Mouse (Mus musculus): Measurements from ENCODE around the gene Cryge. TPM values are rescaled to one million over a fixed set of nuclear protein-coding genes. Genes with fewer than 3 reads are reported as not detected.

Gene Cryge
- polyA plus RNA-seq, 1 experiment from 2014 or later = not detected

DNA sequence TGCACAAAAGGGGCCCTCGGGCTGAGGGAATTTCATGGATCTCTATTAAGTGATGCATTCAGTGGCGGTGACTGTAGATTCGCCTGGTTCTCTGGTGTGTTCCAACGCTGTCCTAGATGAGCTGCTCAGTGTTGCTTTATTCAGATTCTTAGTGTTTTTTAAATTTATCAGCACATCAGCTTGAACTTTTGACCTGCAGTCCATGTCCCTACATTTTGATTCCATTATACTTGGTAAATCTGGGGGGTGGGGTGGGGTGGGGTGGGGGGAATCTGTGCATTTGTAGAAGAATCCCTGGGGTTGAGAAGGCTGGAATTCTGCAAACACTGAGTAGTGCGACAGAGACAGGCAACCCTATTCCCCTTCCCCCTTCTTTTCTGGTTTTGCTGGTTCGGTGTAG lies 22.6 kb upstream of the Cryge start, which contains the start of gene Crygc:
Gene Crygc, minus strand, starts transcription at position 101 of the 400 bp plus-strand sequence.
- Histone ChIP-seq H3K4me2 (ENCODE audit: low read length) (no peak within 1 kb of the TSS), H3K27me3 (ENCODE audit: control insufficient read depth, insufficient read depth, low read length) (no peaks in the 10 kb centered on the region), H3K9ac (ENCODE audit: low read length) (no peak within 1 kb of the TSS), H3K27ac (replicated peaks in 1 of 2; ENCODE audit: control insufficient read depth in 1 of 2, insufficient read depth in 1 of 2, low read depth in 2 of 2, low read length in 2 of 2) (no peak within 1 kb of the TSS), H3K4me1 (ENCODE audit: control insufficient read depth in 2 of 2, insufficient read depth in 2 of 2, low read length in 2 of 2) (no peaks in the 10 kb centered on the region; a peak in 1 of 4 replicates), H3K36me3 (ENCODE audit: control insufficient read depth, insufficient read depth, low read length) (no peaks in the 10 kb centered on the region), H3K4me3 (ENCODE audit: control insufficient read depth in 1 of 2, insufficient read depth in 1 of 2, low read depth in 1 of 2, low read length in 2 of 2) (no peak within 1 kb of the TSS), H3K9me3 (ENCODE audit: control insufficient read depth, low read length) (0 out of 2 replicates have a peak, but pooled peaks cover under 1% of the 10 kb centered on the region)
- no peak for ATAC-seq (ENCODE audit: insufficient number of reproducible peaks, insufficient read depth, low FRiP score, low read depth)
- 74% methylated on average over 6 of the region's 6 CpGs for WGBS

DNA sequence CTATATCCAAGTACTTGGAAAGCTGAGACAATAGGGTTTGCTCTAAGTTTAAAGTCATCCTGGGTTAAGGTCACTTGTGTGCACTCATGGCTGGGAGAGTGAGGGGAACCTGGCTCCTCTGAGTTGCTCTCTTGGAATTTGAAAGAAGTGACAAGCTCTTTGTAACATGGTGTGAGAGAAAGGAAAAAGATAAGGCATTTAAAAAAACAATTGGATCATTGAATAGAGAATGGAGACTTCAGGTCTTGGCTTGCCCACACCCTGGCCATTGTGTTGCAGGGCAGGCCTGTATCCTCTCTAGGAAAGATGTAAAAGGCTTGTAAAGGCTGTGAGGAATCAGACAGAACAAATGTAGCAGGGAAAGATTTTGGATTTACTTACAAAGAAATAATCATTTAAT lies 16.9 kb upstream of the Cryge start:
- Histone ChIP-seq H3K4me3 (ENCODE audit: control insufficient read depth in 1 of 2, insufficient read depth in 1 of 2, low read depth in 1 of 2, low read length in 2 of 2) (no peak overlapping the region), H3K9ac (ENCODE audit: low read length) (no peak overlapping the region), H3K4me2 (ENCODE audit: low read length) (no peak overlapping the region), H3K9me3 (ENCODE audit: control insufficient read depth, low read length) (no peaks in the 10 kb centered on the region), H3K27ac (replicated peaks in 1 of 2; ENCODE audit: control insufficient read depth in 1 of 2, insufficient read depth in 1 of 2, low read depth in 2 of 2, low read length in 2 of 2) (no peak overlapping the region), H3K27me3 (ENCODE audit: control insufficient read depth, insufficient read depth, low read length) (no peaks in the 10 kb centered on the region), H3K36me3 (ENCODE audit: control insufficient read depth, insufficient read depth, low read length) (no peaks in the 10 kb centered on the region), H3K4me1 (ENCODE audit: control insufficient read depth in 2 of 2, insufficient read depth in 2 of 2, low read length in 2 of 2) (no peaks in the 10 kb centered on the region)
- no peak for ATAC-seq (ENCODE audit: insufficient number of reproducible peaks, insufficient read depth, low FRiP score, low read depth)

DNA sequence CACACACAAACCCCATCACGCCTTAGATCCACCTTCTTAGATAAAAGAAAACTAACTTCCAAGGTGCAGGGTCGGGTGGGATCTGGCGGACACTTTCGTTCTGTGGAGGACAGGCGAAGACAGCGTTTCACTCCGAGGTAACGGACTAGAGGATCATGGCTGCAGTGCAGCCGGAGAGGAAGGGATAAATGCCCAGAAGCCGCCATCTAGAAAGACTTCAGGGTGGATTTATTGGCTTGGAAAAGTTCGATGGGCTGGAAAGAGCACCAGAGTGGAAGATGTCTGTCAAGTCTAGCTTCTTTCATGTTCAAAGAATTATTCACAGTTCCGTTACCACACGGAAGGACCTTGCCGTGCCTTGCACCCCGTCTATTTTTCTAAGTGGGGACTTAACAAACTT lies 13.3 kb upstream of the Cryge start:
- WGBS = 86% methylated on average over 15 of the region's 15 CpGs
- no peak overlapping the region for H3K4me2 ChIP-seq (ENCODE audit: low read length)
- no peaks in the 10 kb centered on the region for H3K36me3 ChIP-seq (ENCODE audit: control insufficient read depth, insufficient read depth, low read length)
- no peaks in the 10 kb centered on the region for H3K4me1 ChIP-seq (ENCODE audit: control insufficient read depth in 2 of 2, insufficient read depth in 2 of 2, low read length in 2 of 2)
- no peak overlapping the region for H3K9ac ChIP-seq (ENCODE audit: low read length)
- H3K27ac ChIP-seq (replicated peaks in 1 of 2; ENCODE audit: control insufficient read depth in 1 of 2, insufficient read depth in 1 of 2, low read depth in 2 of 2, low read length in 2 of 2) = no peak overlapping the region
- no peaks in the 10 kb centered on the region for H3K27me3 ChIP-seq (ENCODE audit: control insufficient read depth, insufficient read depth, low read length)
- no peak overlapping the region for H3K4me3 ChIP-seq (ENCODE audit: control insufficient read depth in 1 of 2, insufficient read depth in 1 of 2, low read depth in 1 of 2, low read length in 2 of 2)
- H3K9me3 ChIP-seq (ENCODE audit: control insufficient read depth, low read length) = no peaks in the 10 kb centered on the region
- no peak for ATAC-seq (ENCODE audit: insufficient number of reproducible peaks, insufficient read depth, low FRiP score, low read depth)

DNA sequence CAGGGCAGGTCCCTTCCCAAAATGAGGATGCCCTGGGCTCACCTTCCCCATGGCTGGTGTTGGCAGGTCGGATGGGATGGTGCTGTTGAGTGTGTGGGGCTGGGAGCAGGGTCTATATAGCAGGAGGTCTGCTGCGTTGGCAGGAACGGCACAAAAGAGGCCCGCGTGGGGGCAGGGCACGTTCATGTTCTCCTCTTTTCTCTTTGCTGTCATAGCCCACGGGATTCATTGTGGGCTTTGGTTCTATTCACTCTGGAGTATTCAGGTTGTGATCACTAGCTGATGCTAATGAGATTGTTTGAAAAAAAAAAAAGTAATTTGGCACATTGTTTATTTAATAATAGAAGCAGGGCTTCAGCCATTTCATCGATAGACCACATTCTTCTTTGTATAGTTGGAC lies 12.4 kb upstream of the Cryge start, which contains the start of gene Crygd:
Gene Crygd, minus strand, starts transcription at position 101 of the 400 bp plus-strand sequence.
- Histone ChIP-seq H3K4me1 (ENCODE audit: control insufficient read depth in 2 of 2, insufficient read depth in 2 of 2, low read length in 2 of 2) (no peaks in the 10 kb centered on the region), H3K27me3 (ENCODE audit: control insufficient read depth, insufficient read depth, low read length) (no peaks in the 10 kb centered on the region), H3K9ac (ENCODE audit: low read length) (no peak within 1 kb of the TSS), H3K9me3 (ENCODE audit: control insufficient read depth, low read length) (no peaks in the 10 kb centered on the region), H3K27ac (replicated peaks in 1 of 2; ENCODE audit: control insufficient read depth in 1 of 2, insufficient read depth in 1 of 2, low read depth in 2 of 2, low read length in 2 of 2) (no peak within 1 kb of the TSS), H3K4me2 (ENCODE audit: low read length) (no peak within 1 kb of the TSS), H3K4me3 (ENCODE audit: control insufficient read depth in 1 of 2, insufficient read depth in 1 of 2, low read depth in 1 of 2, low read length in 2 of 2) (no peak within 1 kb of the TSS), H3K36me3 (ENCODE audit: control insufficient read depth, insufficient read depth, low read length) (no peaks in the 10 kb centered on the region)
- 79% methylated on average over 8 of the region's 8 CpGs for WGBS
- peak; percentile 43; the same call in 1 of the 2 replicates for ATAC-seq (ENCODE audit: insufficient number of reproducible peaks, insufficient read depth, low FRiP score, low read depth)

DNA sequence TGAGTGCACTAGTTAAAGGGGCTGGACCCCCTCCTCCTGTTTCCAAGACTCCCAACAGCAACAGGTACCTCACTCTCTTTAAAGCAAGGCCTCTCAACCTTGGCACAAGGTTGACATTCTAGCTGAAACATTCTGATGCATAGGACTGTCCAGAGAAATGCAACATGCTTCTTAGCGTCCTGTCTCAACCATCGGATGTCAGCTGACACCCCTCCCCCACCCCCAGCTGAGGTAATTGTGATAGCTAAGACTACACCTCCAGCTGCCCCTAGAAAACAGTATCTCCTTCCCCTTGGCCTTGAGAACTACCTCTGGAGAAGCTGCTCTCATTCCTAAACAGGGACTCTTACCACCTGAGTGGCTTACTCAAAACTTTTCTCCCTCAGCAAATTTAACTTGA lies 1.2 kb upstream of the Cryge start:
- Histone ChIP-seq H3K27ac (replicated peaks in 1 of 2; ENCODE audit: control insufficient read depth in 1 of 2, insufficient read depth in 1 of 2, low read depth in 2 of 2, low read length in 2 of 2) (no peak overlapping the region), H3K9ac (ENCODE audit: low read length) (no peak overlapping the region), H3K4me3 (ENCODE audit: control insufficient read depth in 1 of 2, insufficient read depth in 1 of 2, low read depth in 1 of 2, low read length in 2 of 2) (no peak overlapping the region), H3K27me3 (ENCODE audit: control insufficient read depth, insufficient read depth, low read length) (no peaks in the 10 kb centered on the region), H3K9me3 (ENCODE audit: control insufficient read depth, low read length) (no peaks in the 10 kb centered on the region), H3K4me1 (ENCODE audit: control insufficient read depth in 2 of 2, insufficient read depth in 2 of 2, low read length in 2 of 2) (peaks cover 0 to 5% of the 10 kb centered on the region in 2 experiments; a peak in 2 of 4 replicates), H3K36me3 (ENCODE audit: control insufficient read depth, insufficient read depth, low read length) (no peaks in the 10 kb centered on the region), H3K4me2 (ENCODE audit: low read length) (no peak overlapping the region)
- ATAC-seq (ENCODE audit: insufficient number of reproducible peaks, insufficient read depth, low FRiP score, low read depth) = no peak
- WGBS = 8% methylated on average over 2 of the region's 2 CpGs

DNA sequence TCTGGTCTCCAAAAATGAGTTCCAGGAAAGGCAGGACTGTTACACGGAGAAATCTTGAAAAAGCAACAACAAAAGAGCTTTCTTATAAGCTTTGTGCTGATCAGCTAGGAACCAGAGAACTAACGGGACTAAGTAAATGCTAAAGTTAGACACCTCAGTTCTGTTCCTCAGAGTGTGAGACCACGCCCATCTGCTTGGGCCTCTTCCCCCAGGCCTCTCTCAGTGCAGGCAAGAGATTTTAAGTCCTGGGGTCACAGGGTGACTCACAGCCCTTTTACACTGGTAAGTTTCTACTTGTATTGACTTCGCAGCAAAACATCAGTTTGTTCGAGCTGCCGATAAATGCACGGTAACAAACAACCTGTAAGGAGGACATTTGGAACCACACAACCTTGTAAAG lies 747 bp upstream of the Cryge start:
- H3K4me3 ChIP-seq (ENCODE audit: control insufficient read depth in 1 of 2, insufficient read depth in 1 of 2, low read depth in 1 of 2, low read length in 2 of 2) = no peak overlapping the region
- no peaks in the 10 kb centered on the region for H3K27me3 ChIP-seq (ENCODE audit: control insufficient read depth, insufficient read depth, low read length)
- no peak overlapping the region for H3K4me2 ChIP-seq (ENCODE audit: low read length)
- ATAC-seq (ENCODE audit: insufficient number of reproducible peaks, insufficient read depth, low FRiP score, low read depth) = no peak
- H3K27ac ChIP-seq (replicated peaks in 1 of 2; ENCODE audit: control insufficient read depth in 1 of 2, insufficient read depth in 1 of 2, low read depth in 2 of 2, low read length in 2 of 2) = no peak overlapping the region
- peaks cover 0 to 5% of the 10 kb centered on the region in 2 experiments; a peak in 2 of 4 replicates for H3K4me1 ChIP-seq (ENCODE audit: control insufficient read depth in 2 of 2, insufficient read depth in 2 of 2, low read length in 2 of 2)
- 61% methylated on average over 7 of the region's 7 CpGs for WGBS
- no peaks in the 10 kb centered on the region for H3K36me3 ChIP-seq (ENCODE audit: control insufficient read depth, insufficient read depth, low read length)
- no peak overlapping the region for H3K9ac ChIP-seq (ENCODE audit: low read length)
- H3K9me3 ChIP-seq (ENCODE audit: control insufficient read depth, low read length) = no peaks in the 10 kb centered on the region

DNA sequence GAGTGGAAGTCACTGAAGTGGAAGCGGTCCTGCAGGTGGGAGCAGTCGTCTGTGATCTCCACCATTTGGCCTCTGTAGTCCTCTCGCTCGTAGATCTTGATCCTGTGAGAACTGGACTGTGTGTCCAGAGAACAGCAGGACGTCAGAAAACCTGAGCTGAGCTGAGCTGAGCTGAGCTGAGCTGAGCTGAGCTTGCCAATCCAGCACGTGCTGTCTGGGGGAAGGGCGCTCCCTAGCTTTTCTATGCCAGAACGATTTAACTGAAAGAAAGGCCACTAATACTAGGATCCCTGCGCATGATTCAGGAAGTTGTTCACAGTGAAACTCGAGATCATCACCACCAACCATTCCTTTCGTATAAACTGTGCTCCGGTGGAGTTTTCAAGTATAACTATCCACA lies 2.2 kb downstream of the Cryge start:
- H3K9me3 ChIP-seq (ENCODE audit: control insufficient read depth, low read length) = no peaks in the 10 kb centered on the region
- no peak overlapping the region for H3K27ac ChIP-seq (replicated peaks in 1 of 2; ENCODE audit: control insufficient read depth in 1 of 2, insufficient read depth in 1 of 2, low read depth in 2 of 2, low read length in 2 of 2)
- peaks cover 0 to 5% of the 10 kb centered on the region in 2 experiments; a peak in 2 of 4 replicates for H3K4me1 ChIP-seq (ENCODE audit: control insufficient read depth in 2 of 2, insufficient read depth in 2 of 2, low read length in 2 of 2)
- H3K27me3 ChIP-seq (ENCODE audit: control insufficient read depth, insufficient read depth, low read length) = no peaks in the 10 kb centered on the region
- H3K4me2 ChIP-seq (ENCODE audit: low read length) = no peak overlapping the region
- H3K36me3 ChIP-seq (ENCODE audit: control insufficient read depth, insufficient read depth, low read length) = no peaks in the 10 kb centered on the region
- H3K9ac ChIP-seq (ENCODE audit: low read length) = no peak overlapping the region
- no peak overlapping the region for H3K4me3 ChIP-seq (ENCODE audit: control insufficient read depth in 1 of 2, insufficient read depth in 1 of 2, low read depth in 1 of 2, low read length in 2 of 2)
- 67% methylated on average over 12 of the region's 12 CpGs for WGBS
- ATAC-seq (ENCODE audit: insufficient number of reproducible peaks, insufficient read depth, low FRiP score, low read depth) = no peak

DNA sequence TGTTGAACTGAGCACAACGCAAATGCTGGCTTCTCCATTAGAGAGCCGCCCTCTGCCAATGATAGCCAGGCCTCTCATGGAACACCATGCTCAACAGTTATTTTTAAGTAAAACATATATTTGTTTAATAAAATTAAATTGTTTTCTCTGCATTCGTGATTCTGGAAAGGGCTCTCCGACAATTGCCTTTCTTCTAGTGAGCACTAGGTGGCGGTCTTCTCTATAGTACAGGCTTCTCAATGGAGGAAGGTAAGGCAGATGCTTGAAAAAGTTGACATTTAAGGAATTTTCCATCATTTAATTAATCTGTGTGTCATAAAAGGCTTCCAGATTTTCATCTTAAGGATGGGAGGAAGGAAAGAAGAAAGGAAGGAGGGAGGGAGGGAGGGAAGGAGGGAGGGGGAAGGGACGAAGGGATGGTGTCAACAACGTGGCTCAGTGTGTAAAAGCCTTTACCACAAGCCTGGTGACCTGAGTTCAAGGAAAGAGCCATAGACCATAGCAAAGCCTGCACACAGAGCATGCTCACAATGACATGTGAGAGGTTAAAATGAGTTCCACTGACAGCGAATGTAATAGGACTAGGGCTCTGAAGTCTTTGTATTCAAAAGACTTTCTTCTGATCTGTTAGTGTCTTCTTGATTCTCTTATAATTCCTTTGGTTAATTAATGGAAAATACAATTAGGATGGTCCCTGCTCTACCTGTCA lies 4.4 kb downstream of the Cryge start:
- H3K36me3 ChIP-seq (ENCODE audit: control insufficient read depth, insufficient read depth, low read length) = no peaks in the 10 kb centered on the region
- peak overlapping the region; percentile 31; the same call in 1 of the 2 replicates for H3K4me2 ChIP-seq (ENCODE audit: low read length)
- no peaks in the 10 kb centered on the region for H3K27me3 ChIP-seq (ENCODE audit: control insufficient read depth, insufficient read depth, low read length)
- no peak overlapping the region for H3K9ac ChIP-seq (ENCODE audit: low read length)
- 34% methylated on average over 8 of the region's 8 CpGs for WGBS
- H3K4me3 ChIP-seq (ENCODE audit: control insufficient read depth in 1 of 2, insufficient read depth in 1 of 2, low read depth in 1 of 2, low read length in 2 of 2) = no peak overlapping the region
- H3K4me1 ChIP-seq (ENCODE audit: control insufficient read depth in 2 of 2, insufficient read depth in 2 of 2, low read length in 2 of 2) = no peaks in the 10 kb centered on the region
- no peak for ATAC-seq (ENCODE audit: insufficient number of reproducible peaks, insufficient read depth, low FRiP score, low read depth)
- no peaks in the 10 kb centered on the region for H3K9me3 ChIP-seq (ENCODE audit: control insufficient read depth, low read length)
- H3K27ac ChIP-seq (replicated peaks in 1 of 2; ENCODE audit: control insufficient read depth in 1 of 2, insufficient read depth in 1 of 2, low read depth in 2 of 2, low read length in 2 of 2) = no peak overlapping the region
